Mouse (Mus musculus) right cerebral cortex, postnatal 36 days (tissue): ENCODE measurements around the gene Pknox1.
"Not testable (repeated sequence)": the region's sequence is repeated elsewhere in the genome, so short reads cannot be mapped to it uniquely, and the experiment has no call there.

ENCODE experiments used
- DNase-seq, 2 experiments: peaks; one replicate each; pipeline ENCODE4 v3.0.0; 2022; ENCODE audit warnings: low spot score in 2 of 2, mixed read lengths in 1 of 2

The Pknox1 gene

DNA sequence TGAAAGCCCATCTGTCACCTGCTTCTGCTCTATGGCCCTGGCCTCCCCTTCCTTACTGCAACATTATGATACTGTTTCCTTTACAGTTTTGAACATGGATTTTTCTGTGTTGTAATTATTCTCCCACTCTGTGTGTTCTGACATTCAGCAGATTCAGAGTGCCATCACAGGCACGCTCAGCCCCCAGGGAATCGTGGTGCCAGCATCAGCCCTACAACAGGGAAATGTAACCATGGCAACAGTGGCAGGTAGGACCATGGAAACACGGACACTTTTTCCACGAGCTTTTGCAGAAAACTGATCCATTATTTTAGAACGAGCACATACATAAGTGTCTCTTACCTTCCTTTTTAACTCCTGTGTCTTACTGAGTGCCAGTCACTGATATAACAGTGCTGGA is 30.5 kb downstream of the Pknox1 start:
- DNase-seq: peak; percentile 14 to 22

- DNase-seq: no peak
Measured at GRCm38 (mm10) chr17:31597957-31598356, 33.4 kb downstream of the Pknox1 start.

DNA sequence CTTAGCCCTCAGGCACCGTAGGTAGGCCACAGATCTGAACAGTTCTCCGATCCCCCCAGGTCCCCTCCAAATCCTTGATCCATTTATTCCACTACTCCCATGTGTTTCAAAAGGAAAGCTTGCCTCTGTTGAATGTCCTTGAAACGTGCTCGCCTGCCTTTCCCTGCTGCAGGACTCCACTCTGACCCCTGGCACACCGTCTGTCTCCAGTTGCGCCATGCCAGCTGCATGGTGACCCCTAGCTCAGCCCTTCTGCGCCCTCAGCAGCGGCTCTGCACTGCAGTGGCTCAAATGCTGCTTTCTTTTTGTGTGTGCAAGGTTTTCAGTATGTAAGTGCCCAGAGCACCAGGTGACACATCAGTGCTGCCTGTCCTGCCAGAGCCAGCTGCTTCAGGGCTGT is 34.1 kb downstream of the Pknox1 start:
- no peak for DNase-seq

GRCm38 (mm10) chr17:31606424-31606823 is 41.9 kb downstream of the Pknox1 start:
- no peak for DNase-seq

DNA sequence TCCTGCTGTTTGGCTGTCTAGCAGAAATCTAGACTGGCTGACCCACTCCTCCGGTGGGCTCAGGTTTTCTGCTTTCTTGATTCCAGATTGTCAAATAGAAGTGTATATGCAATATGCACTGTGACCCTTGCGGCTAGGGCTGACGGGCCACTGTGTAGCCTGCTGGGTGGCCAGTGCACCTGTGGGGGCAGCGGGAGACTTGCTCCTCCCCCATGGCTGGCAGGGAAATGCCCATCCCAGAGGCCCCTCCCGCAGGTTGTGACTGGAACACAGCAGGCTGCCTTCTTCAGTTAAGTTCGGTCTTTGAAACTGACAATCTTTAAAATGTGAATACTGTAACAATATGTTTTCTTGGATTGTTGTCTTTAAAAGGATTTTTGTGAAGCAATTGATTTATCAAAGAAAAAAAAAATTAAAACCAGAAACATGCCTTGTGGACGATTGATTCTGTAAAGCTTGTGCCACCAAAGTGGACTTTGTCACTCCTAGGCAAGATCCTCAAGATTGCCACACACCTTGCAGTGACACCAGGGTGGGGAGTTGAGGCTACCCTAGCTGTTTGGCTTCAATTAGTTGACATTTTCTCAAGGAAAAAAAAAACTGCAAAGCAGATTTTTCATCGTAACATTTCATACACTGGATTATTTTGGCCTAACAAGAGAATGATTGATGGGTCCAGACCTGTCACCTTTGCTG is 42.9 kb downstream of the Pknox1 start:
- no peak for DNase-seq

DNA sequence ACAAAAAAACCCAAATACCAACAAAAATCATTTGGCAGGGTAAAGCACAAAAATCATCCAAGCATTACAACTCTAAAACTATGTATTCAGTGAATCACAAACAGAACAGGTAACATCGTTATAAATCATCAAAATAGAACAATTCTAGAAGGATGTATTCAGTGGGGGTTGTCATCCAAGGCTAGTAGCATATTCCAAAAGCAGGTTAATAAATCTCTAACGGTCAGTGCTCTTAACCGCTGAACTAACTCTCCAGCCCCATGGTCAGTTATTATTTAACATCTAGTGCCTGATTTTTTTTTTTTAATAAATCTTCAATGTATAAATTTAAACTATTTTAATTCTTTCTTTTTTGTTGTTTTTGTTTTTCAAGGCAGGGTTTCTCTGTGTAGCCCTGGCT is 44.6 kb downstream of the Pknox1 start:
- not testable (repeated sequence) for DNase-seq

DNA sequence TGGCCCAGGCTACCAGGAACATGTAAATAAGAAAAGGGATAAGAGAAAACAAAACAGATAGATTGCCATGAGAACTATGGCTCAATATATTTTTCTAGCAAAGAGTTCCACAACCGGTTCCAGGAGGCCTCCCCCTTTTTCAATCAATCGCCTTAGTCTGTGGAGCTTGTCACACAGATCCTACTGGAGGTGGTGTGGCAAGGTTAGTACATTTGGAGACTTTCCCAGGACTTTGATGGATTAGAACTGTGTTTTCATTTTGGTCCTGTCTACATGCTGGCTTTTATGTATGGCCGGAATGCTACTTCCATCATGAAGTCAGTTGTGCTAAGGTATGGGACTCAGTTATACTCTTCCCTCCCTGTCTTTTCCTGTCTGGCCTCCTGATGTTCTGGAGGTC is 45.4 kb downstream of the Pknox1 start:
- DNase-seq: no peak

DNA sequence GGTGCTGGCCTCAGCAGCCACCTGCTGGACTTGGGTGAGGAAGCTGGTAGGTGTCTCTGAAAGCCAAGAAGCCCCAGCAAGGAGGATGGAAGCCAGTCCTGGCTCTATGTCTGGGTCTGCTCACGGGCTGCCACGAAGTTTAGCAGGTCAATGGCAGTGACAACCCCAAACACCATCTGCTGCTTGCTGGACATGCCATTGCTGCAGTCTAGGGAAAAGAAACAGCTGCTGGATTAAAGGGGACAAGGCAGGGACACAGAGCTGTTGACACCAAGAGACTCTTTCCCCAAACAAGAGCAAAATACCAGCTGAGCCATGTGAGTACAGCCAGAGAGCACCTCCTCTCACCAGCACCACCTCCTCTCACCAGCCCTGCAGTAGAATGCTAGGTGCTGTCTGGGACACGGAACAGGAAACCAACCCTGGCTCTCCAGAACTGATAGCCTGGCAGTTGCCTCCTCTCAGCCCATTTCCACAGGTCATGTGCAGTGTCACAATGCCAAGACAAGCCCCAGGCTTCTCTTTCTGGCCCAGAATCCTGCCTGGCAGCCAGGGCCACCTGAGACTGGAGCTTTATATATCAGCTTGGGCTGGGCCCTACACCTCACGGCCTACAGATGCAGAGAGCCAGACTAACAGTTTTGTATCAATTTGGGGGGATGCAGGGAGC is 48.7 kb downstream of the Pknox1 start:
- no peak for DNase-seq

GRCm38 (mm10) chr17:31623101-31623500 is 58.6 kb downstream of the Pknox1 start:
- no peak for DNase-seq

GRCm38 (mm10) chr17:31627961-31628360 is 63.4 kb downstream of the Pknox1 start:
- DNase-seq: no peak

DNA sequence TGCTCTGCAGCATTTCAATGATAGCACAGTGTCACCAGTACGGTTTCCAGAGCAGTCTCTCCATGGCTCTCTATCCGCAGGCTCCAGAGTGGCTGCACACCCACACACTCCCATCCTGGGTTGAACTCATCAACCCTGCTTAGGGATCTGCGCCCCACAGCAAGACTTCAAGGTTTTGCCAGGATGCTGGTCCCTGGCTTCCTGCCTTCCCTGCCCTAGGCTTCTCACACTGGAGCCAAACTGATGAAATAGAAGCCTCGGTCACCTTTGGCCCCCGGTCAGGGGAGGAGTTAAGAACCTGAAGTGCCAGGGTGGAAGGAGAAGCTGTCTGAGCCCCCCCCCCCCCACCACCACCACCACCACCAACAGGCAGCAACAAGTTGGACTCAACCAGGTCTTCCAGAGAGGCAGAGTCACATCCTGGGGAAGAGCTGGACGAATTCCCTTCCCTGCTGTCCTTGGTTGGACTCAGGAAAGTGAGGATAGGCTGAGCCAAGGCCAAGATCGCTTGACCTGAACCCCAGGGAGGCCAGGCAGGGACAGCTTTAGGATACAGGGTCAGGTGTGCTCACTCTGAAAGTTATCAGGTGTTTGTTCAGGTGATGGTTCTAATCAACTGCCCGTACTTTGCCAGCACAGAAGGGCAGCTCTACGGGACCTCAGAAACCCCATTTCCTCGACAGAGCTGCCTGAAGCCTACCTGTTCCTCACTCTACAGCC is 66.7 kb downstream of the Pknox1 start:
- DNase-seq: no peak

GRCm38 (mm10) chr17:31633007-31633406 is 68.5 kb downstream of the Pknox1 start:
- DNase-seq: no peak

DNA sequence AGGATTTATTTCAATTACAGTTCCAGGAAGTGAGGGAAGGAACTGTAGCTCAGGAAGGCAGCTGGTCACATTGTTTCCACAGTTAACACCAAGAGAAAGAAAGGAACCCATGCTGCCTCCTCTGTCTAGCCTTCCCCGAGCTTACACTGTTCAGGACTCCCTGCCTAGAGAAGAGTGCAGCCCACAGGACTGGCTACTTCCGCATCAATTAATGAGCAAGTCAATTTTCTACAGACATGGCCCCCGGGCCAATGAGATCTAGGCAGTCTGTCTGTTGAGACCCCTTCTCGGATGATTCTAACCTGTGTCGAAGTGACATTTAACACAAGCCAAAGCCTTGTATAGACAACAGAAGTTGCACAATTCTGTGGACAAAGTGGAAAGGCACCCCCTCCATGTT is 70.4 kb downstream of the Pknox1 start:
- DNase-seq: no peak

DNA sequence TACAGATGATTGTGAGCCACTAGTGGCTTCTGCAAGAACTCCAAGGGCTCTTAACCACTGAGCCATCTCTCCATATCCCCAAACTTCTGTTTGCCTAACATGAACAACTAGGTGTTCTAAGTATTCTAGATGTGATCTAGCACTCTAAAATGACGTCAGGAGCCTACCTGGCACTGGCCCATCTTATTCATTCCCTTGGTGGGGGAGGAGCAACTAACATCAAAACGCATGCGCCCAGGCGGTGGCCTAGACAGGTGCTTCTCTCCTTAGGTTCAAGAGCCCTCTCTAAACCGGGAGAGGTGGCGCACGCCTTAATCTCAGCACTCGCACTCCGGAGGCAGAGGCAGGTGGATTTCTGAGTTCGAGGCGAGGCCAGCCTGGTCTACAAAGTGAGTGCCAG is 71.2 kb downstream of the Pknox1 start:
- no peak for DNase-seq

DNA sequence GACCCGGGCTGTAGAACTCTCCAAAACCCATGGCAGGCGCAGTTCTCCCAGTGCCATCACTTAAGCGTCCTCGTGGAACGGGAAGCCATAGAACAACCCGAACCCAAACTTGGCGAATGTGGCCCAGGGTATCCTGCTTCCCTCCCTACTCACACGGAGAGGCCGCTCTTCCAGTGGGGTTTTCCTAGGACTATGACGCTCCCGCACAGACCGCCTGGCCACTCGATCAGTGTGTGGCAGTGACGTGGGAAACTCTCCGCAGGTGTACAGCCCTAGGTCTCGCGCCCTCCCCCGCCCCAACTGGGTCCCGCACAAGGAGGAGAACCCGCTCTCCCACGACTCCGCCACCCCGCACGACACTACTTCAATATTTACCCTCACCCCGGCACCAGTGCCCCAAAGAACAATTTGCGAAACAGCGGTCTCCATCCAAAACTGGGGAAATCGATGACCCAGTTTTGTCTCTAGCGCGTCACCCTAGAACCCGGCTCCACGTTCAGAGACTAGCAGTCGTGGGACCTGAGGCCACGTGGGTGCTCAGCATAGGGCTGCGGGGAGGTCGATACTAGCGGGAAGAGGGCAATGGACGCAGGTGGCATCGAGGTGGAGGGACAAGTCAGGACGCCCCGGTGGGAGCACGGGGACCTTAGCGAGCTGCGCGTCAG is 71.9 kb downstream of the Pknox1 start:
- no peak for DNase-seq

GRCm38 (mm10) chr17:31636942-31637811 is 72.6 kb downstream of the Pknox1 start, which contains the start of gene Cbs:
Gene Cbs, minus strand, starts transcription at chr17:31637238.
- DNase-seq: peak; percentile 53 to 63

DNA sequence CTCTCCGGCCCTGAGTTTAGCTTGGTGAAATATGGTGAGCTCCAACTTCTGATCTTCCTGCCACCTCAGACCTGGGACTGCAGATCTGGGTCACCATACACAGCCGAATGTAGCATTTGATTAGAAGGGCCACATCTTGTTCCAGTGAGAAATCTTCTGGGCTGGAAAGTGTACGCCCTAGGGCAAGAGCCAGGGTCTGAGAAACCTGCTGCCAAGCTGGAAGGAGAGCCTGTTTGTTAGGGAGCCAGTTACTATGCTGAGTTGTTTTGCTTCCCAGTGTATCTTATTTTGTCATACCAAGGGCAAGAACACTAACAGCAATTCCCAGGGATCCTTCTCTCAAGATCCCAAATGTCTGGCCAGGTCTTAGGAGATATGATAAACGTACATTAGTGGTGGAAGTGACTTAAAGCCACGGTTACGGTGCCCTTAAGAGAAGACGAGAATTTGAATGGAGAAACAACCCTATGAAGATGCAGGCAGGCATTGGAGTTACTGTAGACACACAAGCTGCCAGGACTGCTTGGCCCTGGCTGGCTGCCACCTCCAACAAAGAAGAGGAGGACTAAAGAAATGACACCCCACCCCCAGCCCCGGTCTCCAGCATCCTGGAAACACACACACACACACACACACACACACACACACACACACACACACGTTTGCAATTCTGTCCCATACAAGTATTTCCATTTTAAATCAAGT is 73.5 kb downstream of the Pknox1 start:
- DNase-seq: peak; percentile 51 to 59

GRCm38 (mm10) chr17:31639651-31640050 is 75.1 kb downstream of the Pknox1 start:
- DNase-seq: peak in 1 of 2 experiments; percentile 12

DNA sequence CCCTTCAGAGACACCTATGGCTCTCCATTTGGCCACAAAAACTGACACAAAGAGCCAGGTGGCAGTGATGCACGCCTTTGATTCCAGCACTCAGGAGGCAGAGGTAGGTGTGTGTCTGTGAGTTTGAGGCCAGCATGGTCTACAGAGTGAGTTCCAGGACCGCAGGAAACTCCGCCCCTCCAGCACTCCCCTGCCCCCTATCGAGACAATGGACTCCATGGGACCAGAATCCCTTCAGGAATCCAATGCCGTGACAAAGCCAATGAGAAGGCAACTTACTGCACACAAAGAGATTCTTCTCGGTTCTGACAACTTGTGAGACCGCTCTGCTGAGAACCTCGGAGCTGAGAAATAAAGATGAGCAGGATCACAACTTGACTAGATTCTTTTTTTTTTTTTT is 77.8 kb downstream of the Pknox1 start:
- no peak for DNase-seq

DNA sequence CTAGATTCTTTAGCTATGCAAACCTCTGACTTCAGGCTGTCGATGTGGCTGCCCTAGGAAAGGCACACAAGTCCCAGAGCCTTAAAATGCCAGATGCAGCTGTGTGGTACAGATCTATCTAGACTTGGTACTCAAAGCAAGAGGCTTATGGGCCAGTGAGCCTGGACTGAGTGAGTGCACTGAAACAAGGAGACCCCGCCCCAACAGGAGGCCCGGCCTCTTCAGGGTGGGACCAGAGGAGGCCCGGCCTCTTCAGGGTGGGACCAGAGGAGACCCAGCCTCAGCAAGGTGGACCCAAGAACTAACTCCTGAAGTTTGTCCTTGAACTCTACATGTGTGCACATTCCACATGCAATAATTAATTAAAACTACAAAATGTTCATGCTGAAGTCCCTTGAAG is 78.4 kb downstream of the Pknox1 start:
- DNase-seq: no peak
